Mouse (Mus musculus) c-Kit-positive CD71-negative TER-119-negative erythroid progenitor cells, embryonic 14.5 days (primary cell): Measurements from ENCODE around the gene Map3k3.

Experiments used
- DNase-seq: peaks from one replicate; pipeline ENCODE4 v3.0.0-alpha.2; 2013; ENCODE audit warnings: low read depth

Gene Map3k3

DNA sequence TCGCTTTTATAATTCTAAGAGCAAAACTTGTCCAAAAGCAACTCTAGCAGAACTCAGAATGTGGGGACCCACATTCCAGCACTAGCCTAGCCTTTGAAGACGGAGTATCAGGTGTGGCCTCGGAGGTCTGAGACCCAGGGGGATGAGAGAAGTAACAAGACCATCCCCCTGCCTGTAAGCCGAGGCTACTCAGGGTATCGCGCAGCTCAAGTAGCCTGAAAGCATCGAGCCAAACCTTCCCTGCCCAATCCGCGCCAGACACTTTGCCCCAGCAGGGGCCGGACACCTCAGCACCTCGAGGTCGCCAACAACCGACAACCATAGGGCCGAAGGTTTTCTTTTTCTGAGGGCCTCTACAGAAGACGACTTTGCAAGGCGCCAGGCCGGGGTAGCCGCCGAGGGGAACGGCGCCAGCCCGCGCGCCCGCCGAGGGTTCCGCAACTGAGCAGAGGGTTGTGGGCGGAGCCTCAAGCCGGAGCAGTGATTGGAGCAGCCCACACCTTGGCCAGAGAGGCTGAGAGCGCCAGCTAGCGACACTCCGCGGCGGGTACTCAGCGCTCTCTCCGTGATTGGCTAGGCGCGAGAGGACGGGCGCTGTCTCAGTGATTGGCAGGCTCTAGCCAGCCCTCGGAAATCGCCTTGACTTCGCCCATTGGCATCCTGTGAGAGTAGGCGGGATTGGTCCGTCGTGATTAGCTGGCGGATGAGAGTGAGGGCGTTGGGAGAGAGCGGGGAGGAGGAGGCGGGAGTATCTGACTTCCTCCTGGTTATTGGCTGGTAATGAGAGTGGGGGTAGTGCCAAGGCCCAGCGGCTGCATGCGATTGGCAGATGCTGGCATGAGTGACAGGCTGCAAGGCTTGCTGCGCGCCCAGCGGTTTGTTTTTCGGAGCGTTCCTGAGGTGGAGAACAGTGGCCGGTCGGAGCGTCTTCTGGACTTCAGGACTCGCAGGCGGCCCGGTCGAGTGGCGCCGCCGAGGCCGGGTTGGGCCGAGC is at the start of gene Map3k3:
Gene Map3k3 (plus strand): TSS at position 906 of the 994 bp plus-strand sequence.
- DNase-seq = peak; percentile 97

DNA sequence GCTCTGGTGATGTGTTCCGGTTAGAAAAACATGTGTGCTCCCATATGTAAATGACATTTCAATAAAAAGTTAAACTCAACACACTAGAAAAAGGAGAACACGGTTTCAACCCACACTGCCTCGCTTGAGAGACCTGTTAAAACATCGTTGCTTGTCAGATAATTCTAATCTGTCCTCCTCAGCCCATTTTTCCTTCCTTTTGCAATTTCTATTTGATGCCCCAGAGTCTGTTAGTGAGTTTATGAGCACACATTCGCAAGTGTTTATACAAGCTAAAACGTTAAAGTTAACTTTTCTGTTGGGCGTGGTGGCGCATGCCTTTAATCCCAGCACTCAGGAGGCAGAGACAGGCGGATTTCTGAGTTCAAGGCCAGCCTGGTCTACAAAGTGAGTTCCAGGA is 49.4 kb upstream of the Map3k3 start:
- DNase-seq = no peak

DNA sequence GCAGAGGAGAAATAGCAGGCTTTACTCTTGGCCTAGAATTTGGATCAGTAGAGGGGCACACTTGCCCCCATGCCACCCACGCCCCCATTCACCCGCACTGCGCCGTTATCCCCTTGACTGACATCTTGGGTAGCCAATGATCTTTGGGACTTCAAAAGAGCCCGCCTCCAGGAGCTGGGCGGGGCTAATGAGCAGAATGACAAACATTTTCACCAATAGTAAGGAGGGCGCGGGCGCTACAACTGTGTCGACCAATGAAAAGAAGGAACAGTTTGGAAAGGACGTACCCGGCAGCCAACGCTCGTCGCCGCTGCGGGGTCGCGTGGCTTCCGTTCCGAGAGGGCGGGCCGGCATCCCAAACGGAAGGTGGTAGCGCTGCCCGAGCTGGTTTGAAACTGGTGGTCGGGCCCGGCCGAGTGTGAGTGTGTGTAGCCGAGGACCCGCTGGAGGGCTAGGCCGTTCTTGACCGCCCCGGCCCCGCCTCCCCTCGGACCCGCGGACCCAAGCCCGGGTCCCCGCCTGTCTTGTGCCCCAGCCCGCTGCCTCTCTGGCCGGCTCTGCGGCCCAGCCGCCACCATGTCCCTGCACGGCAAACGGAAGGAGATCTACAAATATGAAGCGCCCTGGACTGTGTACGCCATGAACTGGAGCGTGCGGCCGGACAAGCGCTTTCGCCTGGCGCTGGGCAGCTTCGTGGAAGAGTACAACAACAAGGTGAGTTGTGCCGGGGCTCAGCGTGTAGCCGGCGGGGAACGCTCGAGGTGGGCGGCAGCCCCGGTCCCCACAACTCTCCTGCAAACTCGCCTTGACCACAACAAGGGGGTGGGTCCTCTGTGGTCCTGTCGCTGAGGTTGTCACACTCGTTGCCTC is 47.6 kb upstream of the Map3k3 start, which contains the start of gene Dcaf7:
Gene Dcaf7 (plus strand): TSS at position 325 of the 870 bp plus-strand sequence.
- peak; percentile 99 for DNase-seq

DNA sequence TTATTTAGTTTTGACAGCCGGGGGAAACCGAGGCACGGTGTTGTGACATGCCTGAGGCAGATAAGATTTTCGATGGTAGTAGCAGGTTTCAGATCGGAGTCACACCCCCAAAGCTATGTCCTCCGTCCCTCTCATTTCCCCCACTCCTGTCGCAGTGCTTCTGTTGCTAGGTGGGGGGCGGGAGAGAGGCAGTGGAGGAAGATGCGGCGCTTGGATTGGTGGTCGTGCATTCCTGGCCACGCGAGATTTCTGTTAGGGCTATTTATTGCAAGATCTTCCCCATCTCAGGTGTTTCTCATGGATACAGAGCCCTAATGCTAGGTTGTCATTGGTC is 47.0 kb upstream of the Map3k3 start:
- DNase-seq = peak; percentile 39

DNA sequence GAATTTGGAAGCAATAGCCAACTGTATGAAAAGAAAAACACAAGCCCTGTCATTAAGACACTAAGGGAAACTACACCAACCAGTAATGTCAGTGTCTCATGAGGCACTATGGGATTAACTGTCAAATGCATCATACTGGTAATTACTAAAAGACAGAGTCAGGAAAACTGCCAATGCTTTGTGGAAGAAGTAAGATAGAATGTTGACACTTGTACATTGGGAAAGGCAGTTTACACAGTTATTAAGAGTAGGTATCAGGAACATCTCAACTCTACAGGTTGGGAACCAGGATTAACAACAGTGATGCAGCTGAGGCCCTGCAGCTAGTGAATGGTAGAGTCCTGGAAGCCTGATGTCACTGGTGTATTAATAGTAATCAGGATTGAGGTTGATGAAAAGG is 40.1 kb upstream of the Map3k3 start:
- DNase-seq = no peak

DNA sequence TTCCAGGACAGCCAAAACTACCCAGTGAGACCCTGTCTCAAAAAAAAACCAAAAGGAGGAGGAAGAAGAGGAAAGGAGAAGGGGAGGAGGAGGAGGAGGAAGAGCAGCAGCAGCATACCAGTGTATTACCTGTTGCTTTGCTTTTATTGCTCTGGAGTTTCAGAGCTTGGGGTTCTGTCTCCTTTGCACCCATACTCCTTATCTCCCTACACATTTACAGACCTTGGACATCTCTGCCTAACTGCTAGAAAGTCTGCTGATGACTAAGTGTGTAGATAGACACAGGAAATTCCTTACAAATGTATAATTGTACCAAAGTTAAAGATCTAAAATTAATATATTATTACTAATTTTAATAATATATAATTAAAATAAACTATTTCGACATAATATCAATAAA is 39.2 kb upstream of the Map3k3 start:
- no peak for DNase-seq

DNA sequence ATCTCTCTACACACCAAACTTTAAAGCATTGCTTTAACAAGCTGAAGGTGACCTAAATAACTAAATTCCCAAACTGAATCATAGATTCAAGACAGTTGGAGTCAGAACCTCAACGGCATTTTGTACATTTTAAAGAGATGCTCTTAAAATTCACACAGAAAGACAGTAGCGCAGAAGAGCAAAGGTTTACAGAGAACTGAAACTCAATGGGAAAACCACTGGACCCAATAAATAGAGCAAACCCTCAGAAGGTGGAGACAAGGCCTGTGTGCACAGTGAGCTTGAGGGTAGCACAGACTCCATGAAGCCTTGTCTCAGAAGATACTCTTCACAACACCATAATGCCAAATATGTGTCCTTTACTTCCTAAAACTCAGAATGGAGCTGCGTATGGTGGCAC is 38.6 kb upstream of the Map3k3 start:
- DNase-seq = no peak

DNA sequence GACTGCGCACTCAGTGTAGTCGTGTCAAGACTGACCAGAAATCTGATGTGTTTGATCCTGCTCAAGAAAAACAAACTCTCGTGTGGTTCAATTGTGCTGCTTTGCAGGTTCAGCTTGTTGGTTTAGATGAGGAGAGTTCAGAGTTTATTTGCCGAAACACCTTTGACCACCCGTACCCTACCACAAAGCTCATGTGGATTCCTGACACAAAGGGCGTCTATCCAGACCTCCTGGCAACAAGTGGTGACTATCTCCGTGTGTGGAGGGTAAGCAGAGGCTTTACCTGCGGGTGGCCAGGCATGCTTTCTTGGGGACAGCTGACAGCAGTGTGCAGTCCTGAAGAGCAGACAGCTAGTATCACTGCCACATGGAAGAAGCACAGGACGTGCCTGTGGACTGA is 37.8 kb upstream of the Map3k3 start:
- DNase-seq = no peak

DNA sequence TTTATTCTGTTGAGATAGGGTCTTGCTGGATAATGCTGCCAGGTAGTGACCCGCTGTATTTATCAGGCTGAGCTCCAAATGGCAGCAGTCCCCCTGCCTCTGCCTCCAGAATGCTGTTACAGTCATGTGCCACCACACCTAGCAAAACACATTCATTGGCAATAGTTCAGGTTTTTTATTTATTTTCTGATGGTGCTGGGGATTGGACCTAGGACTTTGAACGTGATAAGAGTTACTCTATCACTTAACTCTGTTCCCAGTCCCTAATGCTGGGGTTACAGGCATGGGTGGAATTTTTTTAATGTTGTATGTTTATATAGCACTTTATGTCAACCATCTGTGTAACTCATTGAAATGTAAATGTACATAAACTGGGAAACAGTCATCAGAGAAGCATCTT is 30.5 kb upstream of the Map3k3 start:
- DNase-seq = no peak

DNA sequence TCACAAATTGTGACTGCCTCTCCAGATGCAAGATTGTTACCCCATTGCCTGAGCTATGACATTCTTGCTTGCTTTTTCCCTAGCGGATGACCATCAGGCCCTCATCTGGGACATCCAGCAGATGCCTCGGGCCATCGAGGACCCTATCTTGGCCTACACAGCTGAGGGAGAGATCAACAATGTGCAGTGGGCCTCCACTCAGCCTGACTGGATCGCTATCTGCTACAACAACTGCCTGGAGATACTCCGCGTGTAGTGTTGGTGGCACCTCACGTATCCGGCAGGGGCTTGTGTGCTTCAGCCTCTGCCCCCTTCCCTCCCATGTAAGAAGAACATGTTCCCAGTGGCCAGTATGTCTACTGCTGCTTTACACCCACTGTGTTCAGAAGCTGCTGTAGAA is 29.8 kb upstream of the Map3k3 start:
- DNase-seq = no peak

DNA sequence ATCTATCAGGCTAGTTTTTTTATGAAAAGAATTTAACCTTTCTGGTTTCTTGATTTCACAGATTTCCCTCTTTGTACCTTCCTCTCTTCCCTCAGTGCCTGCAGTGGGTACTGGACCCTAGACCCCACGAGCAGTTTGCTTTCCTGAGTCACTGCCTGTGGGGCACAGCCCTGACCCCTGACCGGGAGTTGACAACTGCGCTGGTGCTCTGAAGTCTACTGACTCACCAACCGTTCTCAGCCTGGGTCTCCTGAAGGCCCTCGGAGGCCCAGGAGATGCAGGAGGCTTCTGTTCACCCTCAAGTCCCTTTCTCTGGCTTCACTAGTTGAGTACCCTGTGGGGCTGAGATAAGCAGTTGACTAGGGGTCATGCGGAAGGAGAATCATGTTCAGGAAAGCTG is 29.1 kb upstream of the Map3k3 start:
- DNase-seq = no peak

DNA sequence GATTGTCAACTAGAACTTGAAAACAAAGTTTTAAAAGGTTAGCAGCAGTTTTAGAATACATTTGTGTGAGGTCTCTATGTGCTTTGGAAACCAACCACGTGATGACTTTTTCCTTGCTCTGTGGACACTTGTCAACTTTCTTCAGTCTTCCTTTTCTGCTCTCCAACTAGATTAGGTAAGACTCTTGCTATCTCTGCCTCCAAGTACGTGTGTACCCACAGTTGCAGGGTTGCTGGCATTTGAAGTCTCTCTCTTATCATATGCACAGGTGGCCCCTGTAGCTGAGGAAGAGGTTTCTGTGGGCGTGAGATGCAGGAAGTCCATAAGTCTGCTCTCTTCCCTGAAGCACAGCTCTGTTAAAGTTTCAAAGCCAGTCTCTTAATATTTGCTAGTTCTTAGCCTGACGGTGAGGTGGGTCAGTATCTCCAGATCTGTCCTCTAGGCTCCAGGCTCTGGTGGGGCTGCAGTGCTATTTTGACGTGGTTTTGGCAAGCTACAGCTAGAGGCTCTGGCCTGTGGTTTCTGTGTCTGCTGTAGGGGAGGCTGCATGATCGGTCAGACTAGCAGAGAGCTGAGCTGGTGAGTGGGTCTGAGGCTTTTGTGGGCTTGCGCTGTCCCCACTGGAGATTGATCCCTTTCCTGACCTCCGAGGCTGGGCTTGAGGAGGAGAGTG is 27.5 kb upstream of the Map3k3 start:
- DNase-seq = no peak

DNA sequence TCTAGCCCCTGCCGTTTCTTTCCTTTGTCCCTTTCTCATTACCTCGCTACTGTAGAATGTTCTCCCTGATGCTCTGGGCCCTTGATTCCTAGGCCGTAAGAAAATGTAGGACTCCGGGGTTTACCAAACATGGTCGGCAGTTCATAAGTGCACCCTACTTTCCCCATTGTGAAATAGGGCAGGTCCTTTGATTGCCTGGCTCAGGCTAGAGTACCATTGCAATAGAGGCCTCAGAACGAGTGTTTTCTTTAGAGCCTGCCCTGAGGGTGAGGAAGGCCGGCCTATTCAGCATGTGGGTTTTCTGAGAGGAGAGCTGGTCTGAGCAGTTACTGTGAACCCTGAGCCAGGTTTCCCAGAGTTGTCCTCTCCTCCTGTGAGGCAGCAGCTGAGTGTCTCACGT is 26.4 kb upstream of the Map3k3 start:
- no peak for DNase-seq

DNA sequence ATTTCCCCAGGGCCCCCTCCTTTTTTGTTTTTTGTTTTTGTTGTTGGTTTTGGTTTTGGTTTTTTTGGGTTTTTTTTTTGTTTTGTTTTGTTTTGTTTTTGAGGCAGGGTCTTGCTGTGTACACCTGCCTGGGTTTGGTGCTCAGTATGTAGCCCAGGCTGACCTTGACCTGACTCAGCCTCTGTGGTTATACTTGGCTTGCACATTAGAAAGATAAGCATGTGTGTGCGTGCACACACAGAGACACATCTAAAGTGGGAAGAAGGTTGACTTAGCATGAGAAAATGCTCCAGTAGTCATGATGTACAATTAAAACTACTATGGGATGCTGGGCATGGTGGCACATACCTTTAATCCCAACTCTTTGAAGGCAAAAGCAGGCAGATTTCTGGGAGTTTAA is 23.9 kb upstream of the Map3k3 start:
- DNase-seq = no peak

DNA sequence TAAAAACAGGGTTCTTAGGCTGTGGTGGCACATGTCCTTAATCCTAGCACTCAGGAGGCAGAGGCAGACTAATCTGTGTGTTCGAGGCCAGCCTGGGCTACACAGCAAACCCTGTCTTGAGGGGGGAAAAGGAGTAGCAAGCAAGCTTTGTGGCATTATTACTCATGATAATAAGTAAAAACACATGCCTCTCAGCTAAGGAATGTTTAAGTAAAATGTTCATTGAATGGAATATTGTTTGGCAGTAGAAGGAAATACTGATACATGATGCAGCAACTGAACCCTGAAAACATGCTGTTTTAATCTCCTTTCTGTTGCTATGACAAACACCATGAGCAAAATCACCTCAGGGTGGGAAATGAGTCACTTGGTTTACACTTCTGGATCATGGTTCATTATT is 23.1 kb upstream of the Map3k3 start:
- DNase-seq = no peak

DNA sequence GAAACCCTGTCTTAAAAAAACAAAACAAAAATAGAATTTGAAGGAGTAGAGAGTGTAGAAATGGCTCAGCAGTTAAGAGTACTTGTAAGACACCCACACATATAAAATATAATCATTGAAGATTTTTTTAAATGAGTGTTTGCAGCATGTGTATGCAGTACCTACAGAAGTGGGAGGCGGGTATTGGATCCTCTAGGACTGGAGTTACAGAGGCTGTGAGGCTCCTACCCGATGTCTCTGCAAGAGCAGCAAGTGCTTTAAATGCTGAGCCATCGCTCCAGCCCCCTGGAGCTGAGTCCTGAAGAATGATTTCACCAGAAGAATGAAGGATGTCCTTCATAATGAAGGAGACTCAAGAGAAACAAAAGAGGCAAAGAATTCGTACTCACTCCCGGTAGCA is 20.7 kb upstream of the Map3k3 start:
- DNase-seq = no peak

DNA sequence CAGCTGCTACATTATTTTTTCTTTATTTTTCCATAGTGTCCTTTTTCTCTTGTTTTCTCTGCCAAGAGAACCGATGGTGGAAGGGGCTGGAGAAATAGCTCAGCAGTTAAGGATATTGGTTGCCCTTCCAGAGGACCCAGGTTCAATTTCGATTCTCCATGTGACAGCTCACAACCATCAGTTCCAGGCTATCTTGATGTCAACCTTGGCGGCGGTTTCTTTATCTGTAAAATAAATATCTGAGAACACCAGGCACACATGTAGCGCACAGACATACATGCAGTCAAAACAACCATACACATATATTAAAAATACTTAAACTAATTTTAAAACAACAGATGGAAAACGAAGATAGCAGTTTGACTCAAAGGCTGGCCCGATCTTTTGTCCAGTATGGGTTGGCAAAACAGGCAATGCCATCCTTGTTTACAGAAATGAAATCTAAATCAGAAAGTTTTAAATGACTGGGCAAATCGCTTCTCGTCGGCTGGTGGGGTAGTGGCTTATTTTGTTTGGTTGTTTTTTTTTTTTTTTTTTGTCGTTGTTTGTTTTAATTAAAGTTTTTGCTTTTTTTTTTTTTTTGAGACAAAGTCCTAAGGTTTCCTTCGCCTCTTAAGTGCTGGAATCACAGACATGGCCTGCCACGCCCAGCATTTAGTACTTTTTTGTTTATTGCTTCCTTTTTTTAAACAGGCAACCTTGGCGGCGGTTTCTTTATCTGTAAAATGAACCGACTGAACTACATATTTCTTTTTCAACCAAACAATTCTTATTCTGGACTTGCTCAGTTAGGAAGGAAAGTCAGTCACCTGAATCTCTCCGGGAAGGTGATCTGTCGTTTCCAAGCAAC is 19.1 kb upstream of the Map3k3 start:
- no peak for DNase-seq

DNA sequence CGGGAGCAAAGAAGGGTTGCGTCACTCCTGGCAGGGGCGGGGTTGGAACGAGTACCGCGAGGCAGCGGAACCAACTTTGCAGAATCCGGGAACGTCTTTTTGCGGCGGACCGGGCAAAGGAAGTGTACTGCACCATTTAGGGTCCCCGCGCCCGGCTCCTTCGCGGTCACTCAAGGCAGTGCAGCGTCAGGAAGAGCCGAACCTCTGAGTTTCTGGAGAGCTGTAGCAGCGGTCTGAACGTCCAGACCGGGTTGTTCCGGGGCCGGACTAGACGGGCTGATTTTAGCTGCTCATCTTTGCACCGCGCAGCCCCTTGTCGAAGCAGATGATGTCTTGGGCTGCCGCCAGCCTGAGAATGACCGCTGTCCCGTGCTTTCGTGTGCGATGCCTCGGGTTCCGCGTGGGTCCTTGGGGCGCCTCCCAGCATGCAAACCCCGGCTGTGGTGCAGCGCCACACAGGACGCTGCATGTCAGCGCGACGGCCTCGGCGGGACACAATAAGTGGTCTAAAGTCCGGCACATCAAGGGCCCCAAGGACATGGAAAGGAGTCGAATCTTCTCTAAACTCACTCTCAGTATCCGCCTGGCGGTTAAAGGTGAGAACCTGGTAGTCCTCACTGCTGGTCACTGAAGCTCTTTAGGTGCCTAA is 18.4 kb upstream of the Map3k3 start, which contains the start of gene Taco1:
Gene Taco1 (plus strand): TSS at position 139 of the 649 bp plus-strand sequence.
- DNase-seq = peak; percentile 93

DNA sequence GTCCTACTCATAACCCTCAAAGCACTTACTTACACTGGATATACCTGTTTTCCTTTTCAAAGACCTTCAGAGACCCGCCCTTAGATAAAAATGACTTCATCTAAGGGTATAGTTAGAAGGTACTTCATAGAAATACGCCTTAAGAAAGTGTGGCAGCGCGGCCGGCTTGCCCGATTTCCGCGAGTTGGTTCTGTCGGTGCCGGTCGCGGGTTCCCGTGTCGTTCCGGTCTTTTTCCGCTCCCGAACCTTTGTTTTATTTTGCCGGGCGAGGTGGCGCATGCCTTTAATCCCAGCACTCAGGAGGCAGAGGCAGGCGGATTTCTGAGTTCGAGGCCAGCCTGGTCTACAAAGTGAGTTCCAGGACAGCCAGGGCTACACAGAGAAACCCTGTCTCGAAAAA is 17.8 kb upstream of the Map3k3 start:
- DNase-seq = peak; percentile 65

DNA sequence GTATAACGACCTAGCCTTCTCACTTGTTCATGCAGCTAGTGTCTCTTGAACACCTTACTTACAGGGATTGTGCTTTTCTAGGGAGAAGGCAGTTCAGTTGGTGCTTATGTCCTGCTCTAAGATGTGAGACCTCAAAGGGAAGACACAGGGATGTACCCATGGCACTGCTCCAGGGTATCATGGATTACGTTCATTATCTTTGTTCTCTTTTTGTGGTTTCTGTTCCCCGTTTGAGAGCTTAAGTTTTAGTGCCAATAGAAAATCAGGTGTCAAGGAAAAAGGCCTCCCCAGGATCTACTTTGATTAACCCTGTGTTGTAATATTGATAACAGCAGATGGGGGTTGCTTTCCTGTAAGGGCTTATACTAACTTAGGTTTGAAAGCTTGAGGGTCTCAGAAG is 10.6 kb upstream of the Map3k3 start:
- no peak for DNase-seq

DNA sequence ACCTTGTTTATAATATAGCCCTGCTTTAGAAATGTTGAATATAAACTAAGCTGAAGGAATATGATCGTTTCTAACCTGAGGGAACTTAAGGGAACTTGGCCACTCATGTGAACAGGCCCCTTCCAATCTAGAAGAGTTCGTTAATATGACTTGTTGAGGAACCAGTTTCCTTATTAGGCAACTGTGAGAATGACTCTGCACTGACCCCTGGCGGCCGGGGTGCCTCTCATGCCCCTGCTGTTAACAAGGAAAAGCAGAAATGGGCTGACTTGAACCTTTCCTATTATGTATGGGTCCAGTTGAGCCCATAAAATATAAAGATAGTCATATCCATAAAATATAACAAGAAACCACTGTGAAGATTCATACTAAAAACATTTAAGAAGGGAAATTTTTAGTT is 8.1 kb upstream of the Map3k3 start:
- peak; percentile 84 for DNase-seq
